Mouse (Mus musculus): ENCODE measurements around the gene Vezt.

- no peak for TF ChIP-seq CTCF (IDR thresholded peaks at IDR 0.05 in 2 of 3, conservative IDR thresholded peaks at IDR 0.05 in 1 of 3; ENCODE audit: control insufficient read depth in 1 of 3, insufficient read depth in 1 of 3, low read depth in 2 of 3, low read length in 3 of 3, poor library complexity in 1 of 3, severe bottlenecking in 1 of 3)
- no peak for TF ChIP-seq RAD21 (IDR thresholded peaks at IDR 0.05; ENCODE audit: low read depth, low read length)
- TF ChIP-seq MYC (IDR thresholded peaks at IDR 0.05; ENCODE audit: low read depth, low read length): no peak
- TF ChIP-seq HCFC1 (IDR thresholded peaks at IDR 0.05; ENCODE audit: low read depth, low read length): no peak
Observed at GRCm38 (mm10) chr10:93932020-93932419, 103.6 kb downstream of the Vezt start.
